Mouse (Mus musculus): Measurements from ENCODE around the gene Rasgrp4.

DNA sequence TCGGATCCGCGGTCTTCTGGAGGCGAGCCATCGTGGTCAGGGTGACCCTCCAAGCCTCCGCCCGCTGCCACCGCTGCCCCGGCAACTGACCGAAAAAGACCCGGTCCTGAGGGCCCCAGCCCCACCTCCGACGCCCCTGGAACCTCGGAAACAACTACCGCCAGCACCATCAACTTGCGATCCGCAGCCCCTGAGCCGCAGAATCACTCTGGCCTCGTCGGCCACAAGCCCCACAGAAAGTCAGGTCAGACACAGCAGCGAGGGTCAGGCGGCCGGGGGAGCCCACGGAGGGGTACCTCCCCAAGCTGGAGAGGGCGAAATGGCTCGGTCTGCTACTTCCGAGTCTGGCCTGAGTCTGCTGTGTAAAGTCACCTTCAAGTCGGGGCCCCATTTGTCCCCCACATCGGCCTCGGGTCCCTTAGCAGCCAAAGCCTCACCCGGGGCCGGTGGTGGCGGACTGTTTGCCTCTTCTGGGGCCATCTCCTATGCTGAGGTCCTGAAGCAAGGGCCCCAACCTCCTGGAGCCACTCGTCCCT, 37.0 kb downstream of the Rasgrp4 start:
- TF ChIP-seq BHLHE40 (IDR thresholded peaks at IDR 0.05; ENCODE audit: borderline replicate concordance, low read depth, low read length) (no peak), CTCF (IDR thresholded peaks at IDR 0.05 in 2 of 3, conservative IDR thresholded peaks at IDR 0.05 in 1 of 3; ENCODE audit: control insufficient read depth in 1 of 3, insufficient read depth in 1 of 3, low read depth in 2 of 3, low read length in 3 of 3, poor library complexity in 1 of 3, severe bottlenecking in 1 of 3) (no peak), GATA1 (IDR thresholded peaks at IDR 0.05; ENCODE audit: low read depth, low read length) (no peak), POLR2A (IDR thresholded peaks at IDR 0.05; ENCODE audit: control insufficient read depth in 1 of 2, insufficient read depth in 1 of 2, low read depth in 1 of 2, low read length in 2 of 2, poor library complexity in 1 of 2) (no peak), ZNF384 (IDR thresholded peaks at IDR 0.05; ENCODE audit: low read depth, low read length) (no peak), POLR2AphosphoS5 (IDR thresholded peaks at IDR 0.05; ENCODE audit: borderline replicate concordance, low read depth, low read length) (no peak), TBP (IDR thresholded peaks at IDR 0.05; ENCODE audit: low read depth, low read length) (no peak), CHD2 (IDR thresholded peaks at IDR 0.05; ENCODE audit: low read length) (no peak), EP300 (IDR thresholded peaks at IDR 0.05; ENCODE audit: low read depth in 1 of 2, low read length in 2 of 2) (no peak), CHD1 (IDR thresholded peaks at IDR 0.05; ENCODE audit: low read depth, low read length) (no peak)
